Mouse (Mus musculus): ENCODE results near the gene Samd7. TPM values are rescaled to one million over a fixed set of nuclear protein-coding genes. Genes with fewer than 3 reads are reported as not detected.

Gene Samd7
- polyA plus RNA-seq, 1 experiment from 2014 or later = not detected

Other genes starting within 250 kb of the Samd7 start
- gene Mecom, start 198.3 kb upstream of the Samd7 start, polyA plus RNA-seq (2015; fragmentation: Nextera tagmentation; extraction: Ambion mirVana) = 10.2 and 11.5 TPM in 2 replicates
- 0.12 and 0.33 TPM in 2 replicates for gene Actrt3, start 146.4 kb upstream of the Samd7 start, polyA plus RNA-seq (2015; fragmentation: Nextera tagmentation; extraction: Ambion mirVana)
- 20.6 and 21.7 TPM in 2 replicates for gene Mynn, start 144.2 kb upstream of the Samd7 start, polyA plus RNA-seq (2015; fragmentation: Nextera tagmentation; extraction: Ambion mirVana)
- gene Lrriq4, start 101.8 kb upstream of the Samd7 start, polyA plus RNA-seq (2015; fragmentation: Nextera tagmentation; extraction: Ambion mirVana) = not detected in 2 replicates
- gene Lrrc34, start 98.4 kb upstream of the Samd7 start, polyA plus RNA-seq (2015; fragmentation: Nextera tagmentation; extraction: Ambion mirVana) = 0.23 and 0.38 TPM in 2 replicates
- 2.4 and 2.8 TPM in 2 replicates for gene Lrrc31, start 46.5 kb upstream of the Samd7 start, polyA plus RNA-seq (2015; fragmentation: Nextera tagmentation; extraction: Ambion mirVana)
- 56.4 and 60.1 TPM in 2 replicates for gene Sec62, start 46.6 kb downstream of the Samd7 start, polyA plus RNA-seq (2015; fragmentation: Nextera tagmentation; extraction: Ambion mirVana)
- 12.0 and 12.8 TPM in 2 replicates for gene Gpr160, start 109.7 kb downstream of the Samd7 start, polyA plus RNA-seq (2015; fragmentation: Nextera tagmentation; extraction: Ambion mirVana)
- 4.2 and 4.5 TPM in 2 replicates for gene Phc3, start 223.1 kb downstream of the Samd7 start, polyA plus RNA-seq (2015; fragmentation: Nextera tagmentation; extraction: Ambion mirVana)
- 24.6 and 29.1 TPM in 2 replicates for gene Prkci, start 249.5 kb downstream of the Samd7 start, polyA plus RNA-seq (2015; fragmentation: Nextera tagmentation; extraction: Ambion mirVana)

Data from intestine, embryonic 16.5 days (tissue).